Comparison of ENCODE assay signal across 9 mouse cellular contexts in the genomic region with DNA sequence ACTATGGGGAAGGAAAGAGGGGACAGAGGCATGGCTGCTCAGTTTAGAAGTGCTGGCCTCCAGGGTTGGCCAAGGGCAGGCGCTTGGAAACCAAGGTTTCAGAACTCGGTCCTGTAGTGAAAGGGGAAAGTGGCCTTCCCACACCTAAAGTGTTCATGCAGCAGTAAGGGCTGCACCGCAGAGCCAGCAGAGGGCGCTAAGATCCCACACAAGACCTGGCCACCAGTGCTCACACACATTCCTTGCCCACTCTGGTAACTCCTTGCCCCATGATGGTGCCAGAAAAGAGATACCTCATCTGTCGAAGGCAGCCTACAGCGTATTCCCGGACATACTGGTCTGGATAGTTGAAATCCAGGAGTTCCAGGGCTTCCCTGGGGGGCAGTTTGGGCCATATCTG. TPM values are rescaled to one million over a fixed set of nuclear protein-coding genes. Genes with fewer than 3 reads are reported as not detected.
DNase-seq lines count a peak whose midpoint lies in the region; ATAC-seq and TF ChIP-seq lines count a peak whose summit lies in the region.
"Had no signal": no experiment of that assay in that cellular context is flagged by ENCODE, and none has a peak within 500 bp of the region (broad histone marks: within the 10 kb centered on the region; RNA-seq: fewer than 3 reads in every experiment).

No protein-coding gene starts in this region.

- ATAC-seq in erythroid progenitor cell, adult 5-6 weeks (replicated peaks; ENCODE audit: low FRiP score, poor library complexity, severe bottlenecking): peak; percentile 70; the same call in 1 of the 2 replicates
- ATAC-seq in heart, embryonic 11.5 days (replicated peaks; ENCODE audit: insufficient number of reproducible peaks, low FRiP score, low TSS enrichment): 0 out of 2 replicates have a peak, but pooled peaks have one; percentile 26
- 0 out of 2 replicates have a peak, but pooled peaks have one; percentile 35 for ATAC-seq in kidney, embryonic 16.5 days (ENCODE audit: low FRiP score, low TSS enrichment)
- peak; percentile 64; the same call in 1 of the 2 replicates for ATAC-seq in liver, embryonic 12.5 days
- ATAC-seq in neural tube, embryonic 13.5 days (ENCODE audit: low read depth): peak; percentile 83

- H3K9me3 ChIP-seq in heart, embryonic 11.5 days (replicated peaks; ENCODE audit: control insufficient read depth, low read length): no peaks in the 10 kb centered on the region
- H3K9me3 ChIP-seq in kidney, embryonic 16.5 days (ENCODE audit: low read length): no peaks in the 10 kb centered on the region
- no peaks in the 10 kb centered on the region for H3K9me3 ChIP-seq in liver, embryonic 12.5 days (replicated peaks)
- no peaks in the 10 kb centered on the region for H3K9me3 ChIP-seq in neural tube, embryonic 13.5 days
- H3K9me3 ChIP-seq: embryonic facial prominence, embryonic 12.5 days had no signal

- no peak overlapping the region for H3K4me3 ChIP-seq in bone marrow macrophage, adult 2 months (ENCODE audit: insufficient read depth, low read length)
- no peak overlapping the region for H3K4me3 ChIP-seq in heart, embryonic 11.5 days (ENCODE audit: low read depth, low read length)
- H3K4me3 ChIP-seq in kidney, embryonic 16.5 days (ENCODE audit: low read length): no peak overlapping the region
- H3K4me3 ChIP-seq in liver, embryonic 12.5 days: no peak overlapping the region
- H3K4me3 ChIP-seq in neural tube, embryonic 13.5 days: no peak overlapping the region
- H3K4me3 ChIP-seq: embryonic facial prominence, embryonic 12.5 days had no signal

- WGBS in heart, embryonic 11.5 days (ENCODE audit: insufficient replicate concordance): 40% methylated on average over 7 of the region's 7 CpGs
- 37% methylated on average over 7 of the region's 7 CpGs for WGBS in kidney, embryonic 16.5 days
- 44% methylated on average over 7 of the region's 7 CpGs for WGBS in liver, embryonic 12.5 days (ENCODE audit: insufficient replicate concordance)
- 42% methylated on average over 7 of the region's 7 CpGs for WGBS in neural tube, embryonic 13.5 days

- H3K4me2 ChIP-seq in heart, embryonic 11.5 days: no peak overlapping the region
- no peak overlapping the region for H3K4me2 ChIP-seq in kidney, embryonic 16.5 days (replicated peaks; ENCODE audit: low read depth, low read length)
- H3K4me2 ChIP-seq in liver, embryonic 12.5 days: no peak overlapping the region
- no peak overlapping the region for H3K4me2 ChIP-seq in neural tube, embryonic 13.5 days
- H3K4me2 ChIP-seq: embryonic facial prominence, embryonic 12.5 days had no signal

- no peaks in the 10 kb centered on the region for H3K4me1 ChIP-seq in bone marrow macrophage, adult 2 months (ENCODE audit: control insufficient read depth, insufficient read depth, low read length)
- H3K4me1 ChIP-seq in heart, embryonic 11.5 days (ENCODE audit: control insufficient read depth, insufficient read depth, low read length): no peaks in the 10 kb centered on the region
- H3K4me1 ChIP-seq in kidney, embryonic 16.5 days (ENCODE audit: insufficient read depth, low read length): no peaks in the 10 kb centered on the region
- no peaks in the 10 kb centered on the region for H3K4me1 ChIP-seq in liver, embryonic 12.5 days
- H3K4me1 ChIP-seq in neural tube, embryonic 13.5 days (replicated peaks): no peaks in the 10 kb centered on the region
- H3K4me1 ChIP-seq: embryonic facial prominence, embryonic 12.5 days had no signal

- DNase-seq in CD4-positive helper T cell, adult 2 months (ENCODE audit: low read depth, low spot score): peak; percentile 60
- peak; percentile 50 for DNase-seq in telencephalon, adult 2 months (ENCODE audit: low read depth, low spot score)

- TF ChIP-seq POLR2A in bone marrow macrophage, adult 2 months (IDR thresholded peaks at IDR 0.05; ENCODE audit: borderline replicate concordance, low read depth, low read length): no peak

- peak; percentile 93 for TF ChIP-seq CTCF in bone marrow macrophage, adult 2 months (IDR thresholded peaks at IDR 0.05; ENCODE audit: low read depth, low read length)

- H3K9ac ChIP-seq in heart, embryonic 11.5 days (ENCODE audit: low read depth, low read length): no peak overlapping the region
- no peak overlapping the region for H3K9ac ChIP-seq in kidney, embryonic 16.5 days (replicated peaks; ENCODE audit: low read length)
- no peak overlapping the region for H3K9ac ChIP-seq in liver, embryonic 12.5 days
- H3K9ac ChIP-seq in neural tube, embryonic 13.5 days: no peak overlapping the region
- H3K9ac ChIP-seq: embryonic facial prominence, embryonic 12.5 days had no signal

- no peaks in the 10 kb centered on the region for H3K36me3 ChIP-seq in heart, embryonic 11.5 days (ENCODE audit: control insufficient read depth, insufficient read depth, low read length)
- 0 out of 2 replicates have a peak, but pooled peaks cover 2% of the 10 kb centered on the region for H3K36me3 ChIP-seq in kidney, embryonic 16.5 days (ENCODE audit: insufficient read depth, low read length)
- H3K36me3 ChIP-seq in liver, embryonic 12.5 days: peaks cover 86% of the 10 kb centered on the region
- H3K36me3 ChIP-seq in neural tube, embryonic 13.5 days: peaks cover 43% of the 10 kb centered on the region
- H3K36me3 ChIP-seq: embryonic facial prominence, embryonic 12.5 days had no signal

- H3K27ac ChIP-seq in bone marrow macrophage, adult 2 months (ENCODE audit: insufficient read depth, low read depth, low read length): no peak overlapping the region
- H3K27ac ChIP-seq in heart, embryonic 11.5 days (ENCODE audit: low read depth, low read length): no peak overlapping the region
- H3K27ac ChIP-seq in kidney, embryonic 16.5 days (ENCODE audit: low read length): no peak overlapping the region
- no peak overlapping the region for H3K27ac ChIP-seq in liver, embryonic 12.5 days
- no peak overlapping the region for H3K27ac ChIP-seq in neural tube, embryonic 13.5 days (replicated peaks)
- H3K27ac ChIP-seq: embryonic facial prominence, embryonic 12.5 days had no signal

- no peaks in the 10 kb centered on the region for H3K27me3 ChIP-seq in heart, embryonic 11.5 days (ENCODE audit: control insufficient read depth, insufficient read depth, low read length)
- no peaks in the 10 kb centered on the region for H3K27me3 ChIP-seq in kidney, embryonic 16.5 days (ENCODE audit: insufficient read depth, low read length)
- no peaks in the 10 kb centered on the region for H3K27me3 ChIP-seq in liver, embryonic 12.5 days (replicated peaks)
- no peaks in the 10 kb centered on the region for H3K27me3 ChIP-seq in neural tube, embryonic 13.5 days
- H3K27me3 ChIP-seq: embryonic facial prominence, embryonic 12.5 days had no signal

RNA-seq across cellular contexts. Expression of a gene that starts 27.0 kb away (rescaled TPM):
- 0.36 TPM in 1 of 2 replicates, not detected in the other for polyA plus RNA-seq in bone marrow macrophage, adult 2 months (2012; ENCODE audit: insufficient read depth, insufficient read length, missing spikeins)
- total RNA-seq in erythroid progenitor cell, adult 5-6 weeks (2015; ENCODE audit: low replicate concordance): not detected in 2 replicates
- not detected in 2 replicates for total RNA-seq in erythroid progenitor cell, adult 5-6 weeks (2017; ENCODE audit: low replicate concordance)
- 0.10 TPM in 1 of 2 replicates, not detected in the other for polyA plus RNA-seq in heart, embryonic 11.5 days (2014; fragmentation: Nextera tagmentation; extraction: Ambion mirVana)
- 0.10 and 0.22 TPM in 2 replicates for polyA plus RNA-seq in kidney, embryonic 16.5 days (2015; fragmentation: Nextera tagmentation; extraction: Ambion mirVana)
- polyA plus RNA-seq in liver, embryonic 12.5 days (2016; fragmentation: Nextera tagmentation; extraction: Ambion mirVana): not detected in 2 replicates
- polyA plus RNA-seq in neural tube, embryonic 13.5 days (2015; fragmentation: Nextera tagmentation; extraction: Ambion mirVana): 0.13 TPM in 1 of 2 replicates, not detected in the other
- polyA plus RNA-seq: embryonic facial prominence, embryonic 12.5 days had no signal

Comparison
In these comparisons a context has a peak if more than half of its experiments do, and no peak if none do; other contexts are left out.
1. ATAC-seq: peak in every context shown above with its lines; median percentile 83 in neural tube, embryonic 13.5 days; 70 in erythroid progenitor cell, adult 5-6 weeks; 64 in liver, embryonic 12.5 days; 35 in kidney, embryonic 16.5 days; 26 in heart, embryonic 11.5 days.